Mouse (Mus musculus): ENCODE measurements around the gene Taf6l. TPM values are rescaled to one million over a fixed set of nuclear protein-coding genes. Genes with fewer than 3 reads are reported as not detected.

Gene Taf6l
- 8.6 and 9.0 TPM in 2 replicates for polyA plus RNA-seq (2012; rRNA removed)

- peak; percentile 88 for DNase-seq
- Histone ChIP-seq H3K4me1 (ENCODE audit: control insufficient read depth, insufficient read depth, low read length) (no peaks in the 10 kb centered on the region), H3K4me3 (replicated peaks; ENCODE audit: extremely low read depth, low read depth, low read length) (peak within 1 kb of the TSS; percentile 71)
- no peak for TF ChIP-seq POLR2A (IDR thresholded peaks at IDR 0.05; ENCODE audit: borderline replicate concordance, extremely low read depth, low read depth, low read length)
- peak; percentile 40; the same call in 1 of the 2 replicates for TF ChIP-seq CTCF (IDR thresholded peaks at IDR 0.05; ENCODE audit: insufficient read depth, low read length)
- WGBS, result under 1% methylated on average over 32 of the region's 32 CpGs
Measured at GRCm38 (mm10) chr19:8786008-8786781, at the start of gene Taf6l. TSS of gene Taf6l (minus strand) at chr19:8786417.

GRCm38 (mm10) chr19:8832971-8833370 is 46.8 kb upstream of the Taf6l start:
- Histone ChIP-seq H3K4me1 (ENCODE audit: control insufficient read depth, insufficient read depth, low read length) (peaks cover under 1% of the 10 kb centered on the region; the same call in 1 of the 2 replicates), H3K4me3 (replicated peaks; ENCODE audit: extremely low read depth, low read depth, low read length) (no peak overlapping the region)
- no peak for DNase-seq
- 81% methylated on average over 4 of the region's 4 CpGs for WGBS
- TF ChIP-seq POLR2A (IDR thresholded peaks at IDR 0.05; ENCODE audit: borderline replicate concordance, extremely low read depth, low read depth, low read length) (no peak), CTCF (IDR thresholded peaks at IDR 0.05; ENCODE audit: insufficient read depth, low read length) (no peak)

- 83% methylated on average over 11 of the region's 11 CpGs for WGBS
- Histone ChIP-seq H3K4me3 (replicated peaks; ENCODE audit: extremely low read depth, low read depth, low read length) (no peak overlapping the region), H3K4me1 (ENCODE audit: control insufficient read depth, insufficient read depth, low read length) (no peaks in the 10 kb centered on the region)
- DNase-seq, result no peak
- TF ChIP-seq CTCF (IDR thresholded peaks at IDR 0.05; ENCODE audit: insufficient read depth, low read length), result no peak
- no peak for TF ChIP-seq POLR2A (IDR thresholded peaks at IDR 0.05; ENCODE audit: borderline replicate concordance, extremely low read depth, low read depth, low read length)
Measured at GRCm38 (mm10) chr19:8831262-8831661, 45.0 kb upstream of the Taf6l start.

- no peaks in the 10 kb centered on the region for H3K4me1 ChIP-seq (ENCODE audit: control insufficient read depth, insufficient read depth, low read length)
- DNase-seq, result no peak
- 88% methylated on average over 8 of the region's 8 CpGs for WGBS
- TF ChIP-seq CTCF (IDR thresholded peaks at IDR 0.05; ENCODE audit: insufficient read depth, low read length), result no peak
- no peak for TF ChIP-seq POLR2A (IDR thresholded peaks at IDR 0.05; ENCODE audit: borderline replicate concordance, extremely low read depth, low read depth, low read length)
- no peak overlapping the region for H3K4me3 ChIP-seq (replicated peaks; ENCODE audit: extremely low read depth, low read depth, low read length)
Measured at GRCm38 (mm10) chr19:8830664-8831063, 44.4 kb upstream of the Taf6l start.

- TF ChIP-seq POLR2A (IDR thresholded peaks at IDR 0.05; ENCODE audit: borderline replicate concordance, extremely low read depth, low read depth, low read length), result no peak
- no peak for TF ChIP-seq CTCF (IDR thresholded peaks at IDR 0.05; ENCODE audit: insufficient read depth, low read length)
- 74% methylated on average over 8 of the region's 8 CpGs for WGBS
- no peak for DNase-seq
Measured at GRCm38 (mm10) chr19:8829660-8830059, 43.4 kb upstream of the Taf6l start, which contains the start of gene AC129217.1. TSS of gene AC129217.1 (plus strand) at chr19:8829773.

GRCm38 (mm10) chr19:8822696-8823095 is 36.5 kb upstream of the Taf6l start:
- no peak for TF ChIP-seq POLR2A (IDR thresholded peaks at IDR 0.05; ENCODE audit: borderline replicate concordance, extremely low read depth, low read depth, low read length)
- TF ChIP-seq CTCF (IDR thresholded peaks at IDR 0.05; ENCODE audit: insufficient read depth, low read length), result no peak
- no peak for DNase-seq
- peaks cover 9% of the 10 kb centered on the region for H3K4me1 ChIP-seq (ENCODE audit: control insufficient read depth, insufficient read depth, low read length)
- 52% methylated on average over 8 of the region's 8 CpGs for WGBS
- H3K4me3 ChIP-seq (replicated peaks; ENCODE audit: extremely low read depth, low read depth, low read length), result no peak overlapping the region

More at GRCm38 (mm10) chr19:8829660-8830059, 43.4 kb upstream of the Taf6l start, which contains the start of gene AC129217.1:
- Histone ChIP-seq H3K4me3 (replicated peaks; ENCODE audit: extremely low read depth, low read depth, low read length) (no peak within 1 kb of the TSS), H3K4me1 (ENCODE audit: control insufficient read depth, insufficient read depth, low read length) (no peaks in the 10 kb centered on the region)

GRCm38 (mm10) chr19:8821146-8821545 is 34.9 kb upstream of the Taf6l start:
- 1% methylated on average over 7 of the region's 7 CpGs for WGBS
- TF ChIP-seq CTCF (IDR thresholded peaks at IDR 0.05; ENCODE audit: insufficient read depth, low read length) (no peak), POLR2A (IDR thresholded peaks at IDR 0.05; ENCODE audit: borderline replicate concordance, extremely low read depth, low read depth, low read length) (no peak)
- peaks cover 9% of the 10 kb centered on the region for H3K4me1 ChIP-seq (ENCODE audit: control insufficient read depth, insufficient read depth, low read length)
- DNase-seq, result no peak
- peak overlapping the region; percentile 97 for H3K4me3 ChIP-seq (replicated peaks; ENCODE audit: extremely low read depth, low read depth, low read length)

GRCm38 (mm10) chr19:8820424-8820956 is 34.3 kb upstream of the Taf6l start:
- H3K4me3 ChIP-seq (replicated peaks; ENCODE audit: extremely low read depth, low read depth, low read length), result peak overlapping the region; percentile 97
- WGBS, result under 1% methylated on average over 45 of the region's 48 CpGs
- no peak for TF ChIP-seq POLR2A (IDR thresholded peaks at IDR 0.05; ENCODE audit: borderline replicate concordance, extremely low read depth, low read depth, low read length)
- no peak for TF ChIP-seq CTCF (IDR thresholded peaks at IDR 0.05; ENCODE audit: insufficient read depth, low read length)
- peaks cover 9% of the 10 kb centered on the region for H3K4me1 ChIP-seq (ENCODE audit: control insufficient read depth, insufficient read depth, low read length)
- no peak for DNase-seq

GRCm38 (mm10) chr19:8819596-8820423 is 33.6 kb upstream of the Taf6l start, which contains the start of gene Hnrnpul2:
TSS of gene Hnrnpul2 (plus strand) at chr19:8820010.
- WGBS, result under 1% methylated on average over 82 of the region's 83 CpGs
- DNase-seq, result peak; percentile 97
- Histone ChIP-seq H3K4me1 (ENCODE audit: control insufficient read depth, insufficient read depth, low read length) (peaks cover 9% of the 10 kb centered on the region), H3K4me3 (replicated peaks; ENCODE audit: extremely low read depth, low read depth, low read length) (peak within 1 kb of the TSS; percentile 97)
- TF ChIP-seq POLR2A (IDR thresholded peaks at IDR 0.05; ENCODE audit: borderline replicate concordance, extremely low read depth, low read depth, low read length) (peak; percentile 95; the same call in 1 of the 2 replicates), CTCF (IDR thresholded peaks at IDR 0.05; ENCODE audit: insufficient read depth, low read length) (no peak)
